Mouse (Mus musculus): Measurements from ENCODE around the gene Erich3.

GRCm38 (mm10) chr3:154654901-154655300 is 8.8 kb upstream of the Erich3 start:
- TF ChIP-seq CTCF (IDR thresholded peaks at IDR 0.05; ENCODE audit: low read depth) (no peak), EP300 (IDR thresholded peaks at IDR 0.05; ENCODE audit: low read depth) (no peak)

Data from heart, postnatal 0 days (tissue).